Mouse (Mus musculus) limb, embryonic 14.5 days (tissue): ENCODE measurements around the gene Tat. TPM values are rescaled to one million over a fixed set of nuclear protein-coding genes. Genes with fewer than 3 reads are reported as not detected.

Experiments
- ATAC-seq: fragments of 200-750 bp; cut with Nextera tagmentation; 2 replicates; pipeline ENCODE4 v1.8.0; 2017; ENCODE audit warnings: low read depth, moderate number of reproducible peaks, moderate TSS enrichment; ENCODE audit not compliant: low FRiP score
- DNase-seq: peaks from one replicate; pipeline ENCODE4 v3.0.0-alpha.2; 2015; ENCODE audit warnings: low spot score
- H3K27ac ChIP-seq: fragments of 300-500 bp; sonication (generic); replicated peaks from 2 replicates; pipeline ENCODE4 v1.5.1; 2014; ENCODE audit warnings: low read depth, mild to moderate bottlenecking, low read length, moderate library complexity, mixed read lengths
- H3K27me3 ChIP-seq: fragments of 300-500 bp; sonication (generic); 2 replicates; pipeline ENCODE4 v1.6.1; 2014; ENCODE audit warnings: low read length, mixed read lengths; ENCODE audit not compliant: control insufficient read depth, insufficient read depth
- H3K36me3 ChIP-seq: fragments of 300-500 bp; sonication (generic); 2 replicates; pipeline ENCODE4 v1.6.1; 2014; ENCODE audit warnings: mild to moderate bottlenecking, low read length, moderate library complexity, mixed read lengths; ENCODE audit not compliant: control insufficient read depth, insufficient read depth
- H3K4me1 ChIP-seq: fragments of 300-500 bp; sonication (generic); 2 replicates; pipeline ENCODE4 v1.6.1; 2014; ENCODE audit warnings: antibody characterized with exemption, low read length, mixed read lengths; ENCODE audit not compliant: control insufficient read depth, insufficient read depth
- H3K4me2 ChIP-seq: fragments of 300-500 bp; sonication (generic); replicated peaks from 2 replicates; pipeline ENCODE4 v1.6.1; 2014; ENCODE audit warnings: low read depth, mild to moderate bottlenecking, low read length, moderate library complexity; ENCODE audit not compliant: severe bottlenecking
- H3K4me3 ChIP-seq: fragments of 300-500 bp; sonication (generic); replicated peaks from 2 replicates; pipeline ENCODE4 v1.5.1; 2014; ENCODE audit warnings: low read length
- H3K9ac ChIP-seq: fragments of 300-500 bp; sonication (generic); 2 replicates; pipeline ENCODE4 v1.6.1; 2014; ENCODE audit warnings: mild to moderate bottlenecking, low read depth, low read length, moderate library complexity; ENCODE audit not compliant: severe bottlenecking
- H3K9me3 ChIP-seq: fragments of 300-500 bp; sonication (generic); 2 replicates; pipeline ENCODE4 v1.6.1; 2016; ENCODE audit warnings: low read length; ENCODE audit not compliant: control insufficient read depth
- POLR2A ChIP-seq: fragments of 200-500 bp; IDR thresholded peaks from 2 replicates; pipeline ENCODE4 v1.8.0; 2012; ENCODE audit warnings: inconsistent platforms, mild to moderate bottlenecking, moderate library complexity, borderline replicate concordance; ENCODE audit not compliant: insufficient read depth, insufficient read length; ENCODE audit errors: extremely low read depth
- WGBS: fragments of 180-500 bp; shearing (Covaris S2); extraction: QIAGEN DNeasy Blood & Tissue Kit; methylation state at CpG from one replicate; pipeline ENCODE4 v1.1.7; 2014; 5-methylcytosine and 5-hydroxymethylcytosine counted together
- polyA plus RNA-seq, 2 experiments: library from polyadenylated mRNA; depleted of rRNA in 1 of 2; stranded (reverse) in 1 of 2; unstranded in 1 of 2; fragments of >200 nt; fragmentation: Nextera tagmentation in 1 of 2; extraction: Ambion mirVana in 1 of 2; gene quantifications; 2 replicates each; pipeline versions ENCODE4 v1.2.1 to v1.2.3; 2012 to 2014

The Tat gene
- polyA plus RNA-seq, 2 experiments: 0.09 TPM; not detected in 1

- no peaks in the 10 kb centered on the region for H3K27me3 ChIP-seq
- 0 out of 2 replicates have a peak, but pooled peaks cover 8% of the 10 kb centered on the region for H3K4me1 ChIP-seq
- 76% methylated on average over 15 of the region's 15 CpGs for WGBS
- no peak for TF ChIP-seq POLR2A
- H3K9me3 ChIP-seq: no peaks in the 10 kb centered on the region
- no peak overlapping the region for H3K27ac ChIP-seq
- H3K36me3 ChIP-seq: no peaks in the 10 kb centered on the region
- ATAC-seq (no peak), DNase-seq (no peak)
- H3K4me2 ChIP-seq: no peak overlapping the region
- H3K4me3 ChIP-seq: no peak overlapping the region
- H3K9ac ChIP-seq: no peak overlapping the region
Measured at GRCm38 (mm10) chr8:109982386-109983105, 7.7 kb upstream of the Tat start.

GRCm38 (mm10) chr8:109983944-109984343 is 6.3 kb upstream of the Tat start:
- Histone ChIP-seq H3K4me2 (no peak overlapping the region), H3K27me3 (no peaks in the 10 kb centered on the region), H3K36me3 (no peaks in the 10 kb centered on the region), H3K4me3 (no peak overlapping the region), H3K27ac (no peak overlapping the region), H3K9me3 (no peaks in the 10 kb centered on the region), H3K9ac (no peak overlapping the region), H3K4me1 (0 out of 2 replicates have a peak, but pooled peaks cover 8% of the 10 kb centered on the region)
- no peak for TF ChIP-seq POLR2A
- ATAC-seq (no peak), DNase-seq (peak; percentile 41)
- 34% methylated on average over 5 of the region's 5 CpGs for WGBS

- H3K9me3 ChIP-seq: no peaks in the 10 kb centered on the region
- TF ChIP-seq POLR2A: no peak
- WGBS: 49% methylated on average over 7 of the region's 7 CpGs
- H3K4me2 ChIP-seq: no peak overlapping the region
- DNase-seq: no peak
- H3K9ac ChIP-seq: no peak overlapping the region
- H3K4me3 ChIP-seq: no peak overlapping the region
- no peak overlapping the region for H3K27ac ChIP-seq
- H3K36me3 ChIP-seq: no peaks in the 10 kb centered on the region
- no peaks in the 10 kb centered on the region for H3K27me3 ChIP-seq
- no peak for ATAC-seq
- 0 out of 2 replicates have a peak, but pooled peaks cover 8% of the 10 kb centered on the region for H3K4me1 ChIP-seq
Measured at GRCm38 (mm10) chr8:109986384-109986783, 3.9 kb upstream of the Tat start.

GRCm38 (mm10) chr8:109987776-109988175 is 2.5 kb upstream of the Tat start:
- Histone ChIP-seq H3K4me2 (no peak overlapping the region), H3K27ac (no peak overlapping the region), H3K4me3 (no peak overlapping the region), H3K36me3 (no peaks in the 10 kb centered on the region), H3K27me3 (no peaks in the 10 kb centered on the region), H3K9ac (no peak overlapping the region), H3K9me3 (no peaks in the 10 kb centered on the region), H3K4me1 (0 out of 2 replicates have a peak, but pooled peaks cover 8% of the 10 kb centered on the region)
- WGBS: 75% methylated on average over 7 of the region's 7 CpGs
- ATAC-seq: no peak
- DNase-seq: no peak
- no peak for TF ChIP-seq POLR2A

GRCm38 (mm10) chr8:109989151-109989550 is 1.1 kb upstream of the Tat start:
- H3K4me3 ChIP-seq: no peak overlapping the region
- no peak overlapping the region for H3K27ac ChIP-seq
- H3K4me1 ChIP-seq: 0 out of 2 replicates have a peak, but pooled peaks cover 8% of the 10 kb centered on the region
- ATAC-seq (no peak), DNase-seq (no peak)
- H3K9ac ChIP-seq: no peak overlapping the region
- no peaks in the 10 kb centered on the region for H3K9me3 ChIP-seq
- WGBS: 86% methylated on average over 8 of the region's 8 CpGs
- H3K36me3 ChIP-seq: no peaks in the 10 kb centered on the region
- no peak overlapping the region for H3K4me2 ChIP-seq
- no peak for TF ChIP-seq POLR2A
- H3K27me3 ChIP-seq: no peaks in the 10 kb centered on the region
